Mouse (Mus musculus) liver, postnatal 0 days (tissue): ENCODE data around the gene Prss28.

Source experiments
- CTCF ChIP-seq: sonication (generic); IDR thresholded peaks from 2 replicates; pipeline ENCODE4 v1.5.1; 2016; ENCODE audit warnings: antibody characterized with exemption, low read depth
- EP300 ChIP-seq: IDR thresholded peaks from 2 replicates; pipeline ENCODE4 v1.6.1; 2016; ENCODE audit warnings: antibody characterized with exemption, low read depth, mild to moderate bottlenecking

DNA sequence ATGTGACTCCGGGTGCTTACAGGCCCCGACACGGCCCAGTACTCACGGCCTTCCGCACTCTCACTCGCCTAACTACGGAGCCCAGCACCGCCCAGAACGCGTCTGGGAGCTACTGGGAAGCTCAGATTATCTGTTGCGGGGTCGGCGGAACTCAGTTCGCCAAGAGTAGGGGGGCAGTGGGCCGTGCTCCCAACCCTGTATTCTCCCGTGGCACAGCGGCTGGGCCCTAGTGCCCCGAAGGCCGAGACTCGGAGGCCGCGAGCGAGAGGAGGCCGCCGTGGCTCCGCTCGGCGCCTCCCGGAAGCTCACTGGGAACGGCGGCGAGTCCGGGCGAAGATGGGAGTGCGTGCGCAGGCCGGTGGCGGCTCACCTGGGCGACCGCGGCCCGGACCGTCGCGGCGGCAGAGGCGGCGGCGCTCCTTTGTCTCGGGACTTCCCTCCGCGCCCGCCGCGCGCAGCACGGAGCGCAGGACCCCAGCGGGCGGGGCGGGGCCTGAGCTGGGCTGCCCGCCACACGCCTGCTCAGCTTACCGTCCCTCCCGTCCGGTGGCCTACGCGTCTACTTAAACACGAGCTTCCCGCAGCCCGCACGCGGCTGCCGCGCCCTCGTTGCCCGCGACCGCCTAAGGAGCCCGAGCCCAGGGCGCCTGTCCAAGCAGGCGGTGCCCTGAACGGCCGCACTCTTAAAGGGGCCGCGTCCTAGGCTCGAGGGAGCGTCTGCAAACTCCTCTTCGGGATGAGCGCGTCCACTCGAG lies 35.3 kb upstream of the Prss28 start:
- TF ChIP-seq CTCF: no peak
- TF ChIP-seq EP300: no peak
